Mouse (Mus musculus): ENCODE results near the gene Rrnad1.
A peak's percentile ranks its signal among the peaks of the same experiment; 100 is the strongest.

Rrnad1 gene

GRCm38 (mm10) chr3:87930078-87930795, at the start of gene Rrnad1, which contains the start of gene Isg20l2:
Gene Rrnad1 (minus strand): TSS chr3:87930717.
Gene Isg20l2 (plus strand): TSS chr3:87930314.
- DNase-seq (ENCODE audit: low spot score): peak; percentile 91

- DNase-seq (ENCODE audit: low spot score): no peak
Observed at GRCm38 (mm10) chr3:87980085-87980484, 49.6 kb upstream of the Rrnad1 start.

GRCm38 (mm10) chr3:87979493-87979892, 49.0 kb upstream of the Rrnad1 start:
- DNase-seq (ENCODE audit: low spot score): no peak

GRCm38 (mm10) chr3:87974381-87974987, 44.0 kb upstream of the Rrnad1 start:
- no peak for DNase-seq (ENCODE audit: low spot score)

GRCm38 (mm10) chr3:87973593-87974380, 43.3 kb upstream of the Rrnad1 start:
- DNase-seq (ENCODE audit: low spot score): no peak

- DNase-seq (ENCODE audit: low spot score): no peak
Observed at GRCm38 (mm10) chr3:87972776-87973175, 42.3 kb upstream of the Rrnad1 start.

- DNase-seq (ENCODE audit: low spot score): no peak
Observed at GRCm38 (mm10) chr3:87972203-87972664, 41.7 kb upstream of the Rrnad1 start.

GRCm38 (mm10) chr3:87971489-87972202, 41.1 kb upstream of the Rrnad1 start:
- DNase-seq (ENCODE audit: low spot score): no peak

GRCm38 (mm10) chr3:87970939-87971488, 40.5 kb upstream of the Rrnad1 start, which contains the start of gene Nes:
Gene Nes (plus strand): TSS chr3:87971078.
- no peak for DNase-seq (ENCODE audit: low spot score)

GRCm38 (mm10) chr3:87970184-87970938, 39.8 kb upstream of the Rrnad1 start:
- DNase-seq (ENCODE audit: low spot score): no peak

GRCm38 (mm10) chr3:87960586-87961191, 30.2 kb upstream of the Rrnad1 start:
- peak; percentile 71 for DNase-seq (ENCODE audit: low spot score)

GRCm38 (mm10) chr3:87960191-87960585, 29.7 kb upstream of the Rrnad1 start:
- DNase-seq (ENCODE audit: low spot score): no peak

GRCm38 (mm10) chr3:87959371-87959770, 28.9 kb upstream of the Rrnad1 start:
- no peak for DNase-seq (ENCODE audit: low spot score)

GRCm38 (mm10) chr3:87958967-87959366, 28.4 kb upstream of the Rrnad1 start:
- no peak for DNase-seq (ENCODE audit: low spot score)

GRCm38 (mm10) chr3:87958476-87958875, 28.0 kb upstream of the Rrnad1 start:
- DNase-seq (ENCODE audit: low spot score): no peak

- DNase-seq (ENCODE audit: low spot score): no peak
Observed at GRCm38 (mm10) chr3:87958056-87958455, 27.5 kb upstream of the Rrnad1 start.

GRCm38 (mm10) chr3:87952440-87952839, 21.9 kb upstream of the Rrnad1 start:
- DNase-seq (ENCODE audit: low spot score): no peak

- DNase-seq (ENCODE audit: low spot score): no peak
Observed at GRCm38 (mm10) chr3:87951946-87952345, 21.4 kb upstream of the Rrnad1 start.

- DNase-seq (ENCODE audit: low spot score): no peak
Observed at GRCm38 (mm10) chr3:87949955-87950515, 19.5 kb upstream of the Rrnad1 start.
